Mouse (Mus musculus) kidney, embryonic 14.5 days (tissue): Measurements from ENCODE around the gene Ntn5. TPM values are rescaled to one million over a fixed set of nuclear protein-coding genes. Genes with fewer than 3 reads are reported as not detected.

Source experiments
- ATAC-seq: fragments of 200-750 bp; cut with Nextera tagmentation; 2 replicates; pipeline ENCODE4 v1.8.0; 2017; ENCODE audit warnings: moderate number of reproducible peaks, mild to moderate bottlenecking, moderate TSS enrichment, moderate library complexity; ENCODE audit not compliant: low FRiP score, low TSS enrichment
- H3K27ac ChIP-seq: fragments of 300-500 bp; sonication (generic); 2 replicates; pipeline ENCODE4 v1.5.1; 2014; ENCODE audit warnings: low read depth, mild to moderate bottlenecking, low read length, moderate library complexity, mixed read lengths
- H3K27me3 ChIP-seq: fragments of 300-500 bp; sonication (generic); 2 replicates; pipeline ENCODE4 v1.6.1; 2014; ENCODE audit warnings: mild to moderate bottlenecking, low read length; ENCODE audit not compliant: control insufficient read depth, insufficient read depth
- H3K36me3 ChIP-seq: fragments of 300-500 bp; sonication (generic); 2 replicates; pipeline ENCODE4 v1.6.1; 2014; ENCODE audit warnings: low read length, mixed read lengths; ENCODE audit not compliant: control insufficient read depth, insufficient read depth
- H3K4me1 ChIP-seq: fragments of 300-500 bp; sonication (generic); 2 replicates; pipeline ENCODE4 v1.6.1; 2014; ENCODE audit warnings: low read length, mixed read lengths; ENCODE audit not compliant: control insufficient read depth, insufficient read depth
- H3K4me2 ChIP-seq: fragments of 300-500 bp; sonication (generic); replicated peaks from 2 replicates; pipeline ENCODE4 v1.6.1; 2014; ENCODE audit warnings: low read depth, mild to moderate bottlenecking, low read length
- H3K4me3 ChIP-seq: fragments of 300-500 bp; sonication (generic); 2 replicates; pipeline ENCODE4 v1.5.1; 2014; ENCODE audit warnings: mild to moderate bottlenecking, low read length
- H3K9ac ChIP-seq: fragments of 300-500 bp; sonication (generic); 2 replicates; pipeline ENCODE4 v1.6.1; 2014; ENCODE audit warnings: low read depth, mild to moderate bottlenecking, low read length, moderate library complexity
- H3K9me3 ChIP-seq: fragments of 300-500 bp; sonication (generic); 2 replicates; pipeline ENCODE4 v1.6.1; 2016; ENCODE audit warnings: low read length; ENCODE audit not compliant: control insufficient read depth
- WGBS: fragments of 180-500 bp; shearing (Covaris S2); extraction: QIAGEN DNeasy Blood & Tissue Kit; methylation state at CpG from one replicate; pipeline ENCODE4 v1.1.7; 2014; 5-methylcytosine and 5-hydroxymethylcytosine counted together
- polyA plus RNA-seq: library from polyadenylated mRNA; unstranded; fragments of >200 nt; fragmentation: Nextera tagmentation; extraction: Ambion mirVana; gene quantifications from 2 replicates; pipeline ENCODE4 v1.2.1, GENCODE M21; 2014

Gene Ntn5
- polyA plus RNA-seq, 1 experiment from 2014 or later = 0.27 TPM

DNA sequence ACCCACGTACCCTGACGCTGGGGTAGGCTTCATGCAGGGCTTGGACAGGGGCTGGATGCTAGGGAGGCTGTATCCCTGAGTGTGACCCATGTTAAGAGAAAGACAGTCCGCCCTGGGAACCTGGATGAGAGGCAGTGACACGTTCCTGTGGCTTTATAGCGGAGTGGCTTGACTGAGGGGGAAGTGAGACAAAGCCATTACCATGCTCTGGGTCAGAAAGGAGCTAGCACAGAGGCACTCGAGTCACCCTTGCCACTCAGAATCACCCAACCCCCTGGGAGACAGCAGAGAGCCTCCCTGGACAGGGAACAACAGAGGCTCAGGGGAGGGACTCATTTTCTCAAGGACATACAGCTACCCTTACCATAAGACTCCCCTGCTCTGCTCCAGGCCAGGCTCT lies 5.3 kb downstream of the Ntn5 start:
- H3K9ac ChIP-seq = peak overlapping the region; percentile 7; the same call in 1 of the 2 replicates
- H3K4me2 ChIP-seq = no peak overlapping the region
- no peak overlapping the region for H3K4me3 ChIP-seq
- H3K36me3 ChIP-seq = no peaks in the 10 kb centered on the region
- H3K27me3 ChIP-seq = no peaks in the 10 kb centered on the region
- H3K27ac ChIP-seq = no peak overlapping the region
- WGBS = 45% methylated on average over 6 of the region's 6 CpGs
- H3K9me3 ChIP-seq = no peaks in the 10 kb centered on the region
- no peak for ATAC-seq
- H3K4me1 ChIP-seq = peaks cover 15% of the 10 kb centered on the region; the same call in 1 of the 2 replicates

- H3K9ac ChIP-seq = no peak overlapping the region
- H3K36me3 ChIP-seq = no peaks in the 10 kb centered on the region
- H3K27ac ChIP-seq = no peak overlapping the region
- no peak for ATAC-seq
- no peak overlapping the region for H3K4me2 ChIP-seq
- H3K27me3 ChIP-seq = no peaks in the 10 kb centered on the region
- no peaks in the 10 kb centered on the region for H3K9me3 ChIP-seq
- 26% methylated on average over 11 of the region's 11 CpGs for WGBS
- H3K4me1 ChIP-seq = peaks cover 15% of the 10 kb centered on the region; the same call in 1 of the 2 replicates
- no peak overlapping the region for H3K4me3 ChIP-seq
Measured at GRCm38 (mm10) chr7:45689800-45690199, 6.0 kb downstream of the Ntn5 start.

- ATAC-seq = no peak
- Histone ChIP-seq H3K27me3 (no peaks in the 10 kb centered on the region), H3K9me3 (no peaks in the 10 kb centered on the region), H3K4me2 (no peak overlapping the region), H3K36me3 (no peaks in the 10 kb centered on the region), H3K4me1 (peaks cover 7% of the 10 kb centered on the region; the same call in 1 of the 2 replicates), H3K4me3 (no peak overlapping the region), H3K9ac (no peak overlapping the region), H3K27ac (no peak overlapping the region)
- 77% methylated on average over 2 of the region's 2 CpGs for WGBS
Measured at GRCm38 (mm10) chr7:45692364-45692763, 8.5 kb downstream of the Ntn5 start.

GRCm38 (mm10) chr7:45693921-45694591 lies 10.2 kb downstream of the Ntn5 start, which contains the start of gene Sec1:
Gene Sec1, minus strand, starts transcription at chr7:45694402.
- Histone ChIP-seq H3K27me3 (peaks cover 6% of the 10 kb centered on the region), H3K4me2 (no peak within 1 kb of the TSS), H3K9ac (no peak within 1 kb of the TSS), H3K36me3 (no peaks in the 10 kb centered on the region), H3K27ac (no peak within 1 kb of the TSS), H3K4me1 (peaks cover 3% of the 10 kb centered on the region; the same call in 1 of the 2 replicates), H3K4me3 (no peak within 1 kb of the TSS), H3K9me3 (no peaks in the 10 kb centered on the region)
- WGBS = 89% methylated on average over 50 of the region's 50 CpGs
- no peak for ATAC-seq

DNA sequence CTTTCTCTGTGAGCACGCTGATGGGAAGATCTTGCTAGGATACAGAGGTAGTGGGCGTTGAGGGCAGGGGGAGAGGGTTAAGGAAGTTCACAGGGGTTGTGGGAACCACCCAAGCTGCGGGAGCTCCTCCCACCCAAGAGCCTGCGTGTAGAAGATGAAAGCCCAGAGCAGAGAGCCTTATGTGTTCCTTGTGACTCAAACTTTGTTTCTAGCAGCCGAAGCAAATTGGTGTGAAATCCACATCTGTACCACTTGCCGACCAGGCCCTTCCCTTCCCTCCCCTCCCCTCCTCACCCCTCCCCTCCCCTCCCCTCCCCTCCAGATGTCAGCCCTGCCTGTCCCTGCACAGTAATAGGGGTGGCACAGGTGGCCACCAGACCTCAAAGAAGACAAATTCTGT lies 11.3 kb downstream of the Ntn5 start:
- Histone ChIP-seq H3K9ac (no peak overlapping the region), H3K4me2 (no peak overlapping the region), H3K4me1 (peaks cover 6% of the 10 kb centered on the region), H3K27ac (no peak overlapping the region), H3K27me3 (peaks cover 12% of the 10 kb centered on the region), H3K36me3 (no peaks in the 10 kb centered on the region), H3K9me3 (no peaks in the 10 kb centered on the region), H3K4me3 (no peak overlapping the region)
- ATAC-seq = no peak
- WGBS = 11% methylated on average over 6 of the region's 6 CpGs

- ATAC-seq = no peak
- no peak overlapping the region for H3K27ac ChIP-seq
- no peaks in the 10 kb centered on the region for H3K36me3 ChIP-seq
- no peak overlapping the region for H3K9ac ChIP-seq
- peaks cover 15% of the 10 kb centered on the region for H3K4me1 ChIP-seq
- H3K27me3 ChIP-seq = peaks cover 12% of the 10 kb centered on the region
- H3K4me2 ChIP-seq = no peak overlapping the region
- H3K4me3 ChIP-seq = no peak overlapping the region
- no peaks in the 10 kb centered on the region for H3K9me3 ChIP-seq
- 91% methylated on average over 5 of the region's 7 CpGs for WGBS
Measured at GRCm38 (mm10) chr7:45697894-45698293, 14.1 kb downstream of the Ntn5 start.

GRCm38 (mm10) chr7:45699523-45700141 lies 15.8 kb downstream of the Ntn5 start, which contains the start of gene Car11:
Gene Car11, plus strand, starts transcription at chr7:45699843.
- H3K4me1 ChIP-seq = peaks cover 21% of the 10 kb centered on the region
- no peaks in the 10 kb centered on the region for H3K9me3 ChIP-seq
- H3K27ac ChIP-seq = no peak within 1 kb of the TSS
- peaks cover 12% of the 10 kb centered on the region for H3K27me3 ChIP-seq
- peak within 1 kb of the TSS; percentile 44 for H3K4me3 ChIP-seq
- peak within 1 kb of the TSS; percentile 92 for H3K4me2 ChIP-seq
- ATAC-seq = no peak
- H3K36me3 ChIP-seq = no peaks in the 10 kb centered on the region
- H3K9ac ChIP-seq = peak within 1 kb of the TSS; percentile 53
- WGBS = 2% methylated on average over 36 of the region's 36 CpGs

- Histone ChIP-seq H3K4me2 (peak overlapping the region; percentile 92), H3K9ac (peak overlapping the region; percentile 54), H3K36me3 (no peaks in the 10 kb centered on the region), H3K9me3 (no peaks in the 10 kb centered on the region), H3K27me3 (peaks cover 12% of the 10 kb centered on the region), H3K4me1 (peaks cover 23% of the 10 kb centered on the region), H3K4me3 (peak overlapping the region; percentile 44), H3K27ac (no peak overlapping the region)
- under 1% methylated on average over 20 of the region's 20 CpGs for WGBS
- ATAC-seq = peak; percentile 12; the same call in 1 of the 2 replicates
Measured at GRCm38 (mm10) chr7:45700301-45701015, 16.6 kb downstream of the Ntn5 start.
